Mouse (Mus musculus) T-helper 2 cell (primary cell): Measurements from ENCODE around the gene Fam228a.
"Not testable (repeated sequence)": the region's sequence is repeated elsewhere in the genome, so short reads cannot be mapped to it uniquely, and the experiment has no call there.

Source experiments
- in situ Hi-C: fragments of 300-600 bp; cut with MboI, MseI; formaldehyde crosslinking; loops from one replicate; pipeline ENCODE4 v1.15.1; 2025; ENCODE audit warnings: high pct_unique_total_duplicates

Fam228a gene

GRCm38 (mm10) chr12:4719066-4719761 lies 19.0 kb downstream of the Fam228a start:
- in situ Hi-C loops, result no loop called here

- in situ Hi-C loops, result no loop called here
These were observed 20.8 kb downstream of the Fam228a start for GRCm38 (mm10) chr12:4717417-4717816.

- in situ Hi-C loops, result no loop called here
These were observed 22.6 kb downstream of the Fam228a start for GRCm38 (mm10) chr12:4715606-4716005.

- in situ Hi-C loops, result no loop called here
These were observed 24.9 kb downstream of the Fam228a start for GRCm38 (mm10) chr12:4713361-4713760.

GRCm38 (mm10) chr12:4709926-4710325 lies 28.3 kb downstream of the Fam228a start:
- in situ Hi-C loops, result no loop called here

GRCm38 (mm10) chr12:4708881-4709604 lies 29.2 kb downstream of the Fam228a start:
- in situ Hi-C loops, result no loop called here

GRCm38 (mm10) chr12:4708296-4708695 lies 29.9 kb downstream of the Fam228a start:
- in situ Hi-C loops, result no loop called here

- in situ Hi-C loops, result no loop called here
These were observed 30.7 kb downstream of the Fam228a start for GRCm38 (mm10) chr12:4707488-4708017.

- in situ Hi-C loops, result no loop called here
These were observed 31.3 kb downstream of the Fam228a start for GRCm38 (mm10) chr12:4706901-4707300.

GRCm38 (mm10) chr12:4706175-4706574 lies 32.1 kb downstream of the Fam228a start:
- in situ Hi-C loops, result no loop called here

- in situ Hi-C loops, result not testable (repeated sequence)
These were observed 32.6 kb downstream of the Fam228a start for GRCm38 (mm10) chr12:4705626-4706025.

- in situ Hi-C loops, result no loop called here
These were observed 43.7 kb downstream of the Fam228a start for GRCm38 (mm10) chr12:4694534-4694933.

GRCm38 (mm10) chr12:4691193-4691592 lies 47.0 kb downstream of the Fam228a start:
- in situ Hi-C loops, result no loop called here

GRCm38 (mm10) chr12:4689341-4689740 lies 48.9 kb downstream of the Fam228a start:
- in situ Hi-C loops, result no loop called here

GRCm38 (mm10) chr12:4688386-4688785 lies 49.8 kb downstream of the Fam228a start:
- in situ Hi-C loops, result no loop called here

- in situ Hi-C loops, result no loop called here
These were observed 52.8 kb downstream of the Fam228a start for GRCm38 (mm10) chr12:4685441-4685840.

GRCm38 (mm10) chr12:4679971-4680370 lies 58.3 kb downstream of the Fam228a start:
- in situ Hi-C loops, result no loop called here

- in situ Hi-C loops, result no loop called here
These were observed 61.9 kb downstream of the Fam228a start for GRCm38 (mm10) chr12:4676336-4676735.

GRCm38 (mm10) chr12:4665675-4666037 lies 72.6 kb downstream of the Fam228a start:
- in situ Hi-C loops, result no loop called here

- in situ Hi-C loops, result no loop called here
These were observed 73.1 kb downstream of the Fam228a start for GRCm38 (mm10) chr12:4664929-4665674.
